Mouse (Mus musculus): ENCODE measurements at regions not wholly inside any gene's neighbourhood (a gene's known extent, or its start where the extent isn't known, plus 50 kb on each side); places are given as distances from the start of the nearest gene placed in this dataset.

GRCm38 (mm10) chr13:28617503-28617902 lies 336.0 kb downstream of the Sox4 start:
- Histone ChIP-seq H3K27ac (ENCODE audit: control insufficient read depth, low read depth, low read length) (no peak overlapping the region), H3K4me3 (ENCODE audit: control insufficient read depth in 1 of 2, insufficient read depth in 1 of 2, low read depth in 2 of 2, low read length in 2 of 2) (no peak overlapping the region), H3K79me2 (ENCODE audit: control insufficient read depth, insufficient read depth, low read length, poor library complexity) (no peaks in the 10 kb centered on the region)

GRCm38 (mm10) chr13:28616645-28617381 lies 336.7 kb downstream of the Sox4 start:
- no peaks in the 10 kb centered on the region for H3K9me3 ChIP-seq (replicated peaks; ENCODE audit: insufficient read depth, low read length)
- H3K79me2 ChIP-seq (ENCODE audit: control insufficient read depth, insufficient read depth, low read length, poor library complexity), result no peaks in the 10 kb centered on the region
- no peak for TF ChIP-seq BHLHE40 (IDR thresholded peaks at IDR 0.05; ENCODE audit: borderline replicate concordance, low read depth, low read length)
- H3K27me3 ChIP-seq (ENCODE audit: control insufficient read depth in 1 of 2, insufficient read depth in 2 of 2, low read length in 2 of 2), result no peaks in the 10 kb centered on the region
- H3K36me3 ChIP-seq (ENCODE audit: control insufficient read depth in 1 of 2, insufficient read depth in 2 of 2, low read length in 2 of 2), result no peaks in the 10 kb centered on the region
- no peak overlapping the region for H3K27ac ChIP-seq (ENCODE audit: control insufficient read depth, low read depth, low read length)
- H3K4me3 ChIP-seq (ENCODE audit: control insufficient read depth in 1 of 2, insufficient read depth in 1 of 2, low read depth in 2 of 2, low read length in 2 of 2), result no peak overlapping the region
- no peak for DNase-seq (ENCODE audit: low read depth, low spot score)
- H3K4me1 ChIP-seq (ENCODE audit: control insufficient read depth in 1 of 2, insufficient read depth in 2 of 2, low read length in 2 of 2), result no peaks in the 10 kb centered on the region
- H3K9ac ChIP-seq (ENCODE audit: control insufficient read depth, low read depth, low read length, poor library complexity, severe bottlenecking), result no peak overlapping the region

More at GRCm38 (mm10) chr13:28617503-28617902, 336.0 kb downstream of the Sox4 start:
- Histone ChIP-seq H3K36me3 (ENCODE audit: control insufficient read depth in 1 of 2, insufficient read depth in 2 of 2, low read length in 2 of 2) (no peaks in the 10 kb centered on the region), H3K27me3 (ENCODE audit: control insufficient read depth in 1 of 2, insufficient read depth in 2 of 2, low read length in 2 of 2) (no peaks in the 10 kb centered on the region), H3K9ac (ENCODE audit: control insufficient read depth, low read depth, low read length, poor library complexity, severe bottlenecking) (no peak overlapping the region), H3K4me1 (ENCODE audit: control insufficient read depth in 1 of 2, insufficient read depth in 2 of 2, low read length in 2 of 2) (no peaks in the 10 kb centered on the region), H3K9me3 (replicated peaks; ENCODE audit: insufficient read depth, low read length) (no peaks in the 10 kb centered on the region)
- DNase-seq (ENCODE audit: low read depth, low spot score), result no peak
- TF ChIP-seq USF2 (IDR thresholded peaks at IDR 0.05; ENCODE audit: borderline replicate concordance in 1 of 2, insufficient read depth in 1 of 2, low read depth in 1 of 2, low read length in 2 of 2), result no peak
- TF ChIP-seq MYB (IDR thresholded peaks at IDR 0.05; ENCODE audit: low read depth, low read length), result no peak
- no peak for TF ChIP-seq ZMIZ1 (IDR thresholded peaks at IDR 0.05; ENCODE audit: low read depth, low read length)
- TF ChIP-seq MAZ (IDR thresholded peaks at IDR 0.05; ENCODE audit: low read depth, low read length), result no peak
- TF ChIP-seq ZC3H11A (IDR thresholded peaks at IDR 0.05; ENCODE audit: low read depth, low read length), result no peak
- no peak for TF ChIP-seq POLR2AphosphoS2 (IDR thresholded peaks at IDR 0.05; ENCODE audit: low read length)
- no peak for TF ChIP-seq CTCF (IDR thresholded peaks at IDR 0.05 in 2 of 3, conservative IDR thresholded peaks at IDR 0.05 in 1 of 3; ENCODE audit: control insufficient read depth in 1 of 3, insufficient read depth in 1 of 3, low read depth in 2 of 3, low read length in 3 of 3, poor library complexity in 1 of 3, severe bottlenecking in 1 of 3)
- no peak for TF ChIP-seq HCFC1 (IDR thresholded peaks at IDR 0.05; ENCODE audit: low read depth, low read length)
- TF ChIP-seq CHD2 (IDR thresholded peaks at IDR 0.05; ENCODE audit: low read length), result no peak
- TF ChIP-seq MAFK (IDR thresholded peaks at IDR 0.05; ENCODE audit: borderline replicate concordance, low read depth, low read length), result no peak
- no peak for TF ChIP-seq UBTF (IDR thresholded peaks at IDR 0.05; ENCODE audit: borderline replicate concordance, insufficient read depth, low read depth, low read length)
- no peak for TF ChIP-seq MXI1 (IDR thresholded peaks at IDR 0.05; ENCODE audit: low read depth, low read length)
- TF ChIP-seq SIN3A (IDR thresholded peaks at IDR 0.05; ENCODE audit: low read length), result no peak
- TF ChIP-seq MAX (IDR thresholded peaks at IDR 0.05; ENCODE audit: low read length), result no peak

Data from MEL (cell line).